Mouse (Mus musculus): Measurements from ENCODE around the gene Pex5.

The Pex5 gene

DNA sequence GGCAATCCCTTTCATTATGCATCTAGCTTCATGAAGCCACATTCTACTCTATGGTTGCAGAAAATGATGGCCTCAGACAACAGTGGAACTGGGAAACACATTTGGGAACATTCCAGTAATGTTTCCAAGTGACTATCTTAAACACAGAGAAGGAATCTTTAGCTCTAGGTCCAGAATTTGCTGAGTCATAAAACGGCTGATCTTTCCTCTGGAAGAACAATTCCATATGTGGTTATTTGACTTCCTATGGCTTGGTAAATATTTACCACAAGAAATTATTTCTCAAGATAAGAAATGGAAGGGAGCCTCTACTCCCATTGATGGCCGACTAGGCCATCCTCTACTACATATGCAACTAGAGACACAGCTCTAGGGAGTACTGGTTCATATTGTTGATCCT is 61.6 kb downstream of the Pex5 start:
- DNase-seq = no peak
